Mouse (Mus musculus) liver, adult 2 months (tissue): ENCODE measurements around the gene Acoxl.

Source experiments
- CTCF ChIP-seq: fragments of 200-500 bp; IDR thresholded peaks from 2 replicates; pipeline ENCODE4 v1.5.1; 2011; ENCODE audit warnings: low read depth, low read length, control low read depth
- POLR2A ChIP-seq: fragments of 200-500 bp; IDR thresholded peaks from 2 replicates; pipeline ENCODE4 v1.6.1; 2011; ENCODE audit warnings: low read length, control low read depth; ENCODE audit not compliant: insufficient read depth; ENCODE audit errors: extremely low read depth

GRCm38 (mm10) chr2:128134948-128135347, 296.3 kb downstream of the Acoxl start:
- TF ChIP-seq POLR2A, result no peak
- no peak for TF ChIP-seq CTCF
